Mouse (Mus musculus) left cerebral cortex, postnatal 10 days (tissue): Measurements from ENCODE around the gene Pafah1b1. TPM values are rescaled to one million over a fixed set of nuclear protein-coding genes. Genes with fewer than 3 reads are reported as not detected.

Experiments used
- DNase-seq, 2 experiments: peaks; one replicate each; pipeline ENCODE4 v3.0.0; 2021 to 2022; ENCODE audit warnings: low spot score in 2 of 2, mixed read lengths in 1 of 2; ENCODE audit errors: extremely low spot score in 1 of 2
- intact Hi-C: fragments of 180-260 bp; cut with DNase I; formaldehyde crosslinking; loops from one replicate; pipeline ENCODE4 v1.15.1; 2025
- total RNA-seq, 2 experiments: library from RNA; stranded (reverse); gene quantifications; 2 replicates each; pipeline ENCODE4 v1.2.3; 2021

Pafah1b1 gene
- total RNA-seq, result 100 to 1,000 TPM; 481 to 489 TPM

GRCm38 (mm10) chr11:74724235-74724791 lies at the start of gene Pafah1b1:
Gene Pafah1b1, minus strand, starts transcription at chr11:74724670.
- intact Hi-C loops, result no loop called here
- peak; percentile 92 to 99 for DNase-seq

- intact Hi-C loops, result no loop called here
- DNase-seq, result no peak
Measured at GRCm38 (mm10) chr11:74772386-74772785, 47.9 kb upstream of the Pafah1b1 start.

- DNase-seq, result no peak
- intact Hi-C loops, result no loop called here
Measured at GRCm38 (mm10) chr11:74771650-74772049, 47.2 kb upstream of the Pafah1b1 start.

- no peak for DNase-seq
- intact Hi-C loops, result no loop called here
Measured at GRCm38 (mm10) chr11:74771234-74771633, 46.8 kb upstream of the Pafah1b1 start.

GRCm38 (mm10) chr11:74770595-74771207 lies 46.2 kb upstream of the Pafah1b1 start, which contains the start of gene Mettl16:
Gene Mettl16, plus strand, starts transcription at chr11:74770830.
- intact Hi-C loops, result no loop called here
- DNase-seq, result peak; percentile 95 to 97

GRCm38 (mm10) chr11:74770037-74770436 lies 45.6 kb upstream of the Pafah1b1 start:
- no peak for DNase-seq
- intact Hi-C loops, result no loop called here

- DNase-seq, result no peak
- intact Hi-C loops, result no loop called here
Measured at GRCm38 (mm10) chr11:74768045-74768444, 43.6 kb upstream of the Pafah1b1 start.

GRCm38 (mm10) chr11:74767469-74767868 lies 43.0 kb upstream of the Pafah1b1 start:
- intact Hi-C loops, result no loop called here

GRCm38 (mm10) chr11:74763960-74764625 lies 39.6 kb upstream of the Pafah1b1 start:
- no peak for DNase-seq
- intact Hi-C loops, result no loop called here

More at GRCm38 (mm10) chr11:74767469-74767868, 43.0 kb upstream of the Pafah1b1 start:
- no peak for DNase-seq

- DNase-seq, result no peak
- intact Hi-C loops, result no loop called here
Measured at GRCm38 (mm10) chr11:74761011-74761705, 36.7 kb upstream of the Pafah1b1 start.

- DNase-seq, result no peak
- intact Hi-C loops, result no loop called here
Measured at GRCm38 (mm10) chr11:74756631-74757030, 32.2 kb upstream of the Pafah1b1 start.

- DNase-seq, result peak in 1 of 2 experiments; percentile 6
- intact Hi-C loops, result no loop called here
Measured at GRCm38 (mm10) chr11:74751352-74752066, 27.0 kb upstream of the Pafah1b1 start.

- intact Hi-C loops, result no loop called here
- no peak for DNase-seq
Measured at GRCm38 (mm10) chr11:74750662-74751351, 26.3 kb upstream of the Pafah1b1 start.

- intact Hi-C loops, result no loop called here
- DNase-seq, result no peak
Measured at GRCm38 (mm10) chr11:74749241-74749640, 24.8 kb upstream of the Pafah1b1 start.

- intact Hi-C loops, result no loop called here
- DNase-seq, result no peak
Measured at GRCm38 (mm10) chr11:74748022-74748421, 23.6 kb upstream of the Pafah1b1 start.

GRCm38 (mm10) chr11:74737861-74738260 lies 13.4 kb upstream of the Pafah1b1 start:
- intact Hi-C loops, result no loop called here
- no peak for DNase-seq

GRCm38 (mm10) chr11:74734917-74735316 lies 10.4 kb upstream of the Pafah1b1 start:
- intact Hi-C loops, result no loop called here
- DNase-seq, result peak in 1 of 2 experiments; percentile 20

GRCm38 (mm10) chr11:74725181-74725580 lies 711 bp upstream of the Pafah1b1 start:
- peak in 1 of 2 experiments; percentile 39 for DNase-seq
- intact Hi-C loops, result no loop called here
